Mouse (Mus musculus): ENCODE measurements at regions not wholly inside any gene's neighbourhood (a gene's known extent, or its start where the extent isn't known, plus 50 kb on each side); places are given as distances from the start of the nearest gene placed in this dataset.

DNA sequence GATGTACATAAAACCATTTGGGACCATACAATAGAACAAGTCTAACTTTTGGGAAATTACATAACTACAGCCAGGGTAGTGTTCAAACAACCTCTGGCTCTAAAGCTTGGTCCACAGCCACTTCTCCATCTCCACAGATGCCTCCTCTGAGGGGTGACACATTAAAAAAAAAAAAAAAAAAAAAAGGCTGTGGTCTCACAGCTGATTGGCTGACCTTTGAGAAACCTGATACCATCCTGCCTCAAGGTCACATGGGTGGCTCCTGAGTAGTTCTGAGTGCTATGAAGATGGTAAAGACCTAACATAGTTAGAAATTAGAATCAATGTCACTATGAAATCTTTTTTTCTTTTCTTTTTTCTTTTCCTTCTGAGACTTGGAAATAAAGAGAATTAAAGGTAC is 102.4 kb downstream of the Tmem182 start:
- no peak for DNase-seq

DNA sequence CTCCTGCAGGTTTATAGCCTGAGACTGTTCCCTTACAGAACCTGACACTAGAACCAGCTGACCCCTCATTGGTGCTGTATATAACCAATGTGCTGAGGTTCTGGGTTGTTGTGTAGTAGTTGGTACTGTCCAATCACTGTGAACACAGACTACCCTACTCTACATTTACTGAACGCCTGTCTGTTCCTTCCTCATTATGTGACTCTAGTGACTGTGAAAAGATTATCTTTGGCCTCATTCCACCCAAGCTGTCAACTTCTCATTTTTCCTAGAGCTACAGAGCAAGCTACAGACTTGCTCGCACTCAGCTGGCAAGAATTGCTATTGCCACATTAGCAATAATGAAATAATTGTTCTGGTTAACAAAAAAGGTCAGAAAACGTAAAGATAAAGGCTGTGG is 108.2 kb downstream of the Tmem182 start:
- DNase-seq = no peak

DNA sequence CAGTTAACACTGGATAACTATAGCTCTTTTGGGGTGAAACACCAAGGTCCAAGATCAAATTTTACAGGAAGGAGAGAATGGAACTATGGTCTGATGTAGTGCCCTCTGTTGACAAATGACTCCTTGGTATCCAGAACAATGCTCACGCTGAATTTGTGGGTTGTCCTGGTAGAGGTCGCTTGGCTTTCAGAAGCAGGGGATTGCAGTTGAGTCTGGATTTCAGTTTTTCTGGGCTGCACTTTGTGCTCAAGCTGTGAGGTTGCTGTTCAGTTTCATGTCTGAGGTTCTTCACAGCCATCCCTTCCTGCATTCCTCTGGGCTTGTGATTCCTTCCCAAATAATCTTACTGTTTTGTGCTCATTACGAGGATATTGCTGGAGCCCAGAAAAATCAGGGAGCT is 118.9 kb downstream of the Tmem182 start:
- DNase-seq = no peak

DNA sequence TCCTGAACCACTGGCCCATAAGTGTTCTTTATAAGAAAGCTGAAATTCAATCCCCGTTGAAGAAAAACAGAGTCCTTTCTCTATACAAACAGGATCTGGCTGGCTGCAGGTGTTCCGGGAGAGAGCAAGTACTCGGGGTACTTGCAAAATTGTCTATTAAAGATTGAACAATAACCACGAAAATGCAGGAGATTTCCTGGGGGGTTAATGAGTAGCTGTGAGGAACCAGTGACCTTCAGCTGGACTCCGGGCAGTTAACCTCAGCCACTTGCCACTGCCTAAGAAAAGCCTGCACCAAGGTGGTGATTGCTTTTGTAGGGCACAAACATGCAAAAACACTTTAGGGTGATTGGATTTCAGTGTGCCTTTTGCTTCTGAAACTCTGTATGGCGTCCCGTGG is 119.4 kb downstream of the Tmem182 start:
- no peak for DNase-seq

DNA sequence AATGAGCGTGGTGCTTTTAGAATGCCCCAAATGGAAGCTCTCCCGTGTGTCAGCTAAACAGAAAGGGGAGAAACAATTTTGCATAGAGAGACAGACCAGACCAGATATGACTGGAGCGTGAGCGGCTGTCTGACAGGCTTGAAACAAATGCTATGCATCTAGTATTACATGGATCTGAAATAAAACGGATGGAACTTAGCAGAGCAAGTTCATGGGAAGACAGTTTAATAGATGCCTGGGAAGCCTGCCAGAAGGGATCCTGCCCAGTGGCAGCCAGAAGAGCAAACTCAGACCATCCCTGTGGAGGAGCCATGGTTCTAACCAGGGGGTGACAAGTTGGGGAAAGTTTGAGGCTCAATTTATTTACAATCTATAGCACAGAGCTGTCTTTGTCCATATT is 126.0 kb downstream of the Tmem182 start:
- no peak for DNase-seq

DNA sequence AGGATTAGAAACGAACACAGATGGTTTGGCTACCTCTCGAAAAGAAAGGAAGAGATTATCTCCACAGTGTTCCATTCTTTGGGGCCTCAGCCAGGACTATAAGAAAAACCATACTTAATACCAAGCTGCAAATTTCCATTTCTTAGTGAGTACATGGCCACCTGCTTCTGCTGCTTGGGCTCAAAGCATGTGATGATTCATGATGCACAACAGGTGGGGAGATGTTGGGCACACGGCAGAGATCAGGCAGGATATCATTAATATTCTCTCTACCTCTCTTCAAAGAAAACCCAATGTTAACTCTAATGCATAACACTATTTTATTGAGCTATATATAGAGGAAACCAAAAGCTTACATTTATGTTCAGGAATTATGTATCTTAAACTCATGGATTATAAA is 131.3 kb downstream of the Tmem182 start:
- DNase-seq = no peak

DNA sequence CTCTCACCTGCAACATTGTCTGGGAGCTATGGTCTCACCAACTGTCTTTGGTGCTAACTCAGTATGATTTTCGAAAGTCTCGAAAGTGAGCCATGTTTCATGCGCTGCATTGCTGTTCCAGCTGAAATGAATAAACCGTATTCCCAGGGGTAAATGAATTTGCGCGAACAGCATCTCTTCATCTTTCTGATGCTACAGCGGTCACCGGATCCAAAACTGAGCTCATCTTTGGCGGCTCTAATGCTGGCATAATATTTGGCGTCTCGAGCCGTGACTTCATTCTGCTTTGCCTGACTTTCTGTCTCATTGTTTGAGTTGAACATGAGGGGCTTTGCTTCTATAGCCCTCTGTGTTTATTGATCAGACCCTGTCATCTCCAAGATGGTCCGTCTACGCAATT is 137.3 kb downstream of the Tmem182 start:
- DNase-seq = no peak

DNA sequence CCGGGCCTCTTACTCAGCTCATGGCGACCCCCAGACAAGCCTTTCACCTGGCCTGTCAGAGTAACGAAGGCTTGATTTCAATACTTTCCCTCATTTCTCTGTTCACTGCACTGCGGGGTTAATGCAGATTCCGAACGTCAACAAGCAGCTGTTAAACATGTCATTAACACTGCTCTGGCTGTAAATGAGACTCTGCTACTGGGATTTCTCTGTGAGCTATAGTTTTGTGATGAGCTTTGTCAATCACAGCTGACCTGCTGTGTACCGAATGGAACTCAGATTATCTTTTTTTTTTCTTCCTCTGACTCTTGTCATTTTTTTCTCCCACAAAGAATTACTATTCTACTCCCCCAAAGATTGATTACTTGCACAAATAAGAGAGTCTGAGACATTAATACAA is 137.8 kb downstream of the Tmem182 start:
- no peak for DNase-seq

DNA sequence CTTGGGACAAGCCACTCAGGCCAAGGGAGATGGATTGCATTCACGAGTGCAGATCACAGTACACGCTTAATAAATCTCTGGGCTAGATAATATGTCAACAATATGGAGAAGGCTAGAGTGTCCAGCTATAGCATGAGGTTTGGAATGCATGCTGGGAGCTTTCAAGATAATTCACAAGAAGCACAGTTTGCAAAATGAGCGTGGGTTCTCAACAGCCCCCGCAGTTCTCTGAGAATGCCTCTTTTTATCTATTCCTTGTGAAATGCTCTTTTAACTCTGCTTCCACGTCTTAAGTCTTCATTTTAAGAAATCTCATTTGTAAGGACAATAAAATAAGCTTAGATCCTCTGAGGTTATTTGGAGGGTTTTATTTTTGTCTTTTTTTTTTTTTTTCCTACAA is 145.2 kb downstream of the Tmem182 start:
- DNase-seq = no peak

DNA sequence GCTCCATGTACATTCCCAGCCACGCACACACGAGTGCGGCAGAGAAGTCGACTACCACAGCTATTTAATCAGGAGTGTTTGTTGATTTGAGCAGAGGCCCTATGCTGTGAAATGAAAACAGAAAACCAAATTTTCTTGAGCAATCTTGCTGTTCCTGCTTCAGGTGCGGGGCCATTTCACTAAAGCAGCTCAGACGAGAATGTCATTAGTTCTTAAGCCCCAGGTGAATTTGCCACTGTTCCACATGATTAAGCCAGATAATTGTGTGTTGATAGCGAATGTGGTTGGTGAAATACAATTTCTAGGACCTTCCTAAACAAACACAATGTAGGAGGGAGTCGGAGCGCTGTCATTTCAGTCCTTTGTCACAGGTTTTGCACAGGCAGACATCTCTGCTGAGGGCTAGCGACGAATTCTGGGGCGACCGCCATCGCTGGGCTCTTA is 149.3 kb downstream of the Tmem182 start:
- no peak for DNase-seq

DNA sequence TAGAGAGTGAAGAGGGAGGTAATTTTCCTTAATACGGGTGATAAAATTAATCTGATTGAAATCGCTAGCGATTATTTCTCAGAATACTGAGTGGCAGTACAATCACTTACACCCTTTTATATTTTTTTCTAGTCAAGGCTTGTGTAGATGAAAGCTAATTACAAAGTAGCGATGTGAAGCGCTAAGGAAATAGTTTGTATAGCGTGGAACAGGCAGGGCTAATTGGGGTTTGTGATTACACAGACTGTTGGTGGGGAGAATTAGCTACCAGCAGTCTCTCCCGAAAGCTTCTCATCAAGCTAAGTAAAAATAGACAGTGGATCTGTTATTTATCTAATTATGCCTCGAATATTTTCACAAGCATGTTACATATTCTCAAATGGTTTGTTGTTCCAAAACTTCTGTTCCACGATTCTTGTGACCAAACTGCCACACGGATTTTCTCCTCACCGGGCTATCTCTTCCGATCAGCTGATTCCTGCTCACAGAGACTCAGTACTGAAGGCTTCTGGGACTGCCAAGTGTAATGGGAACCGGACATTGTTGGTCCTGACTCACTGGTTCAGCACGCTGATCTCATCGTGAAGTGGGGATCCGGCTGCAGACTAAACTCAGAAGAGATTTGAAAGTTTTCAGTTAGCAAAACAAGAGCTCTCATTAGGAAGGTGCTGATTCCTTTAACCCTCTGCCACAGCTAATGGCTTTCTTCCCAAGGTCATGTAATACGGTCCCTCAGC is 162.5 kb downstream of the Tmem182 start:
- DNase-seq = no peak

DNA sequence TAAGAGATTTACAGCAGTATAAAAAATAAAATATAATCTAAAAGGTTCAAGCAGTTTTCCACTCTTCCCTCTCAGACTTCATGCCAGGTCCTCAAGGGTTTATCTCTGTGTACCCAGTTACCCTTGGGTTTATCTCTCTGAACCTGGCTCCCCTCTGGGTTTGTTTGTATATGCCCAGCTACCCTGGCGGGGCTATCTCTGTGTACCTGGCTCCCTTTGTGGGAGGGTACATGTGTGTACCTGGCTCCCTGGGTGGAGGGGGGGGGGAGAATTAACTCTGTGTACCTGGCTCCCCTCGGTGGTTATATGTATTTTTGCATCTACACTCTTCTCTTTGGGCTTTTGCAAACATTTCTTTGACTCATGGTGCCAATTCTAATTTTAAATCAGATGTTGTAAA is 178.4 kb downstream of the Tmem182 start:
- no peak for DNase-seq

DNA sequence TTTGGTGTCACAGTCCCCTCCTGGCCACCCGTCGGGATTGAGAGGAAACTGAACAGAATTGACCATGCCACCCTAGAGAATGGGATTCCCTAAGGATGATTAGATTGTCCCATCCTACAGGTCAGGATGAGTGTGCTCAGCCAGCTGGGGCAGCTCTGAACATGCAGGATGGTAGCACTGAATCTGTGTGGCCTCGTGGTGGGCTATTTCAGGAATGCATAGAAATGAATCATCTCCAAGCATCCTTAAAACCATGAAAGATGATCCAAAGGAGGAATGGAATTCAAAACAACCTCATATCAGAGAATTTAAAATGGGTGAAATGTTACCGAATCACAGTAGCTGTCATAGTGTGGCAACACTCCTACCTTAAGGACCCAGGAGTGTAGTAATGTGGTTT is 187.9 kb downstream of the Tmem182 start:
- no peak for DNase-seq

DNA sequence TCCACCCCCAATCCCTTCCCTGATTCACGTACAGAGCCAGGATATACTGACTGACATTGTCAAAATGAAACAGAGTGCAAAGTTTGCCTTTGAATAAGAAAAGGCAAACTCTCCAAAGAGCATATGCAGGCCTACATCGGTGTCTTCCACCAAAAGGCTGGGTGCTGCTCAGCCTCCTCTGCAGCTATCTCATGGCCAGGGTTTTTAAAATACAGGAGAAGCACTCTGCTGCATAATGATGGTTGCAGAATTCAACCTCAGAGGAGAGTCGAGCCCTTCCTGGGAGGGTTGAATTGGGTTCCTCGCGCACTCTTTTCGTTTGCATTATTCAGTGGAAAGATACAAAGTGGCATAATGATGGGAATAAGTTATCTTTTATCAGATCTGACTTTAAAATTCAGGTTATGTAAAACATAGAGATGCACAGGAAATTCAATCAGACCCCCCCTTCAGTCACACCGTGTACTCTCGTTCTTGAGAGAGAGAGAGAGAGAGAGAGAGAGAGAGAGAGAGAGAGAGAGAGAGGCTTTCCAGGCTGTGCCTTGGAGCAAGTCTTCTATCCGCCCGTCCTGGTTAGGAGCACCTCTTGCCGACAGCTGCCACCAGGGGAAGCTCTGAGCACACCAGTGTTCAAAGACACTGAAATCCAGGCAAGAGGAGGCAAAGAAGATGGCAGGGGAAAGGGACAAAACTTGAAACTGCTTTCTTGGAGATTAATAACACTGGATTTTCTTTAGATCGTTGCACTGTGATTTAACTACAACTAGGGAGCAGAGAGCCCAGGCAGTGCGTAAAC is 196.0 kb downstream of the Tmem182 start:
- no peak for DNase-seq

DNA sequence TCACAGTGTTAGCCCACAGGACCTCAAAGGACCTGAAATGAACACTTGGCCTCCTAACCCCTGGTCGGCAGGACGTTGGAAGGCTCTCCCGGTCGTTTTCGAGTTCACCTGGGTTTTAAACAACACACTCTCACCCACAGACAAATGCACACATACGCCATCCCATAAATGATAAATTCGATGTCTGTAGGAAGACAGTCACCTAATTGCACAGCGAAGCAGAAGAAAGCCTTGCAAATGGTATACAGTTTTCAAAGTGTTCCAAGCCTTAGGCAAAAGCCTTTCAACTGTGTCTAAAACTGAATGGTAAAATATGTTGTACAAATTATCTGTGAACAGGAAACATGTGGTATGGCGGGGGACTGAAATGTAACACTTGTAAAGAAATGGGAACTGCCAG is 196.6 kb downstream of the Tmem182 start:
- no peak for DNase-seq

DNA sequence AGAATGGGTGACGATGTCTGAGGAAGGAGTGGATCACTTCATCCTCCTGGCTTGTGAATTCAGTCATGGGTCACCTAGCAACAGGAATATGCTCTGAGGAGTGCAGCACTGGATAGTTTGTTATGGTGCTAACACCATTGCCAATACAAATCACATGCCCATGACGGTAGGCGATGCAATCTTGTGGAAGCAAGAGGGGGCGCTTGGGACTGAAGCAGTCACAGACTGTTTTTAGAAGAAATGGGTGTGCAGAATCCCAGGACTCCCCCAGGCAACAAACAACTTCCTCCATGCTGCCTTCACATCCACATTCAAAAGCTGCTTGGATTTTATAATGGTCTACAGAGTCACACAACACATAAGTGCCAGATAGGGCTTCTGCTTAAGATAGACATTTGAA is 221.5 kb downstream of the Tmem182 start:
- no peak for DNase-seq

DNA sequence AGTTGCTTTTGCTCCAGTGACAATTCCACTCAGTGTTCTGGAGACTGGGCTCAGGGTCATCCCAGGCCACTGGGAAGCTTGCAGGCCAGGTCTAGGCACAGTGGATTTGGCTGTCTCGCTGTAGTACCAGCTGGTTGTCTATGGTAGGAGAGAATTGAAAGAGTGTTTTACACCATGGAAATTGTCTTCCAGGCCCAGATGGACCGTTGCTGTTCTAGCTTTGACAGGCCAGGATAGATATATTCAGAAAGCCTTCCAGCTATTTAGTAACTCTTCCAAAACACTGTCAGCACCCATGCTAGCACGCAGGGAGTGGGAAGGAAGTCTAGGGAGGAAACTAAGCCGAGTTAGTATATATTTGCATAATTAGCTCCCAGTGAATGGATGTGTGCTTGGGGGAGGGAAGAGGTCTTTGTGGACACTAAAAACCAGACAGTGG is 222.2 kb downstream of the Tmem182 start:
- no peak for DNase-seq

DNA sequence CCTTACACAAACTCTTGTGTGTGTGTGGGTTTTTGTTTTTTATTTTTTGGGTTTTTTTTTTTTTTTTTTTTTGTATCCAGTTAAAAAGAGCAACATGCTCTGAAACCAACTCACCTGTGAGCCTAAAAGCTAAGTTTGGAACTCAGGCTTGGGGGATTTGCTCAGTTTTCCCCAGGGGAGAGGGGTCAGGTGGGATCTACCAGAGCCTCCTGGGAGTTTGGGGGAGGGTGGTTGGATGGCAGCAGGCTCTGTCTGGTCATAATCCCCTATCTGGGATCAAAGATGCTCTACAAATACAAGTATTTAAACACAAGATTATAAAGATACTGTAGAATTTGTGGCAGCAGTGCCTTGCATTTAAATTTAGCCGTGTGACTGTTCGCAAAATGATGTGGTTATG is 222.6 kb downstream of the Tmem182 start:
- DNase-seq = no peak

DNA sequence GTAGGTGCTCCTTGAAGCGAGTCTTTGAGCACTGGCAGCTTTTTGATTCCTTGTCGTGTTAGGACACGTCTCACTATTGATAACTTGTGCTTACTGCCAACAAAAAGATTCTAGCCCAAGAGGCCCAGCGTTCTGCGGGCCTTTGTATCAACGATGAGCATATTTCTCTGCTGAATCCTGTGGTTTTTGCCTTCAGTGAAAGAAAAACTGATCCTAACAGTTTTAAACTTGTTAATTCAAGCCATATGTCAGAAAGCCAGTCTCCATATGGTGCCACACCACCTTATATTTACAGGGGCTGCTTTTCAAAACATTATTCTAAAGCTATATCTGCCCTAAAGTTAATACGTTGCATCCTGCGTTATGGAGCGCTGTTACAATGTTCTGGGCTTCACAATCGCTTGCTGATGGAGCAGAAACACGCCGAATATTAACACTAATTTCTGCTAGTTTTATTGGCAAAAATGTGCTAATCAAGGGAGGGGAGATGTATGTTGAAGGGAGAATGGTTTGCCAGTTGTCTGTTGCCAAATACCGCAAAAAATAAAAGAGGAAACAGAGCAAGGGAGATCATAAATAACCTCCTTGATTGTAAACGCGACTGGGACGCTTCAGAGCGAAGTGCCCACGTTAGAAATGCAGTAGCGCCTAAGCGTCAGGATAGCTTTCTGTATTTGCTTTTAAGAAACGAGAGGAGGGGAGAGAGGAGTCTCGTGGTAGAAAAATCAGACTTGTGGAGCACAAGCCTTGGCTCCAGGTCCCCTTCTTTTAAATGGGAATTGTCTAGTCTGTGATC is 229.9 kb downstream of the Tmem182 start:
- no peak for DNase-seq

DNA sequence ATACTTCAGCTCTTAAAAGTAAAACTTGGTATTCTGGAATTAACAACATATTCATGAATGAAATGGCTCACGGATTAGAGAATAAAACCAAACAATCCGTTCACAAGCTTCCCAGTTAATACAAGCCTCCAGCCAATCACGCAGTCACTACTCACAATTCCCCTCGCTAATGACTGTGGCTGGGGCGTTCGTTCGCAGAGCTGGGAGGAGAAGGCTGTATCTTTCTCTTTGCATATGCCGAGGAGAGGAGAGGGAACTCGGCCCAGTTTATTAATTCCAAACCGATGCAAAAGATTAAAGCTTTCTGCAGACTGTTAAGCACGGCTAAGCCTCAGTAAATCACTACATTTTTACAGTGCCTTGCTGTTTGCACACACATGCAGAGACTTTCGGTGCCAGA is 231.5 kb downstream of the Tmem182 start:
- no peak for DNase-seq

DNA sequence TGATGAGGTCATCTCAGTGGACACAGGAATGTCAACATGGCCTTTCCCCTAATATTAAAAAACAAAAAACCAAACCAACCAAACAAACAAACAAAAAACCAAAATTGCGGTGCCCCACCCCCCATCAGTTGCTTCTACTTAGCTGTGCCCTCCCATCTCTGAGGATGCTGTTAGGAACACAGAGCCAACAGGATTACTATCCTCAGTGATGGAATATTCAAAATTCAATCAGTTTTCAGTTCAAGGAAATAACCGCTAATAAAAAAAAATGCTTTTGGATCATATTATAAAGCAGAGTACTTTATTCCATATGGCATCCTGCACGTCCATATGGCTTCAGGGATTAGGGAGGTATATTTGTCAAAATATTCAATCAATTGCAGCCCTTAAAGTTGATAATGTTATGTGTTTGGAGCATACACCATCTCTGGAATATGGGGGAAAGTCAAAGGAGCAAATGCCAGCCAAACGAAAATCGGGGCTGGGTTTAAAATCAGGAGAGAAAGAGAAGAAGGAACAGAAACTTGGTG is 249.1 kb downstream of the Tmem182 start:
- no peak for DNase-seq

DNA sequence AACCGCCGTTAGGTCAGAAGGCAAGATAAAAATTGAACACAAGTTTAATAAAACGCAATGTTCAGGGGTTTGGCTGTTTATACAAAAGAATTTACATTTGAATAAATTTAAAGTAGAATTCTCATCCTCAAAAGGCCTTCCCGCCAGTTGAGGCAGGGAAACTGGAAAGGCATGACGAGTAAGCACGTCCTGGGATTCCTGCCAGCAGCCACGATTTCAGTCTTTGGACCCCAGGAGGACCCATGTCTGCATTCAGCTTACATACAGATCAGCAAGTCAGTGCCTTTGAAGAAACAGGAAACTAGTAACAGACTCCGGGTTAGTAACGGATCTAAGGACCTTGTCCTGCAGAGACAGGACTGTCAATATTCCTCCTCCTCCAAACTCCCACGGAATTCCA is 250.4 kb downstream of the Tmem182 start:
- no peak for DNase-seq

DNA sequence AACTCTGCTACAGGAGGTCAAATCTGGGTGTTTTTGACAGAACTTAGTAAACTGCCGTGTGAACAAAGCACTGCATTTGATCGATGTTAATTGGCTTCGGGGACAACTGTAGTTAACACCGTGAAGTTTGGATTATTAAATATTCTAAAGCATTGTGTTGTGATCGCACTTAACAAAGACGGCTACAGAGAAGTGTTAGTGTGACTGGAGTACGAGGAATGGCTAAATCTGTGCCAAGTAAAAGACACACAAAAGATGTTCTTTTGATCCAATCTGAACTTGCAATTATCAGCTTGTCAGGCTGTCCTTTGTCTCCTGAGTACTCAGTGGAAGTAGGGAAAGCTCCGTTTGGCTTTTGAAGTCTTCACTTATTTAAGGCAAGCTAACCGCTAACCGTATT is 259.7 kb downstream of the Tmem182 start:
- no peak for DNase-seq

All from adrenal gland, postnatal 10 days (tissue).